Mouse (Mus musculus): Measurements from ENCODE around the gene Tomm70a. TPM values are rescaled to one million over a fixed set of nuclear protein-coding genes. Genes with fewer than 3 reads are reported as not detected.

The Tomm70a gene
- polyA plus RNA-seq, 1 experiment from 2014 or later, result 45.7 TPM

- 86% methylated on average over 2 of the region's 2 CpGs for WGBS
- Histone ChIP-seq H3K4me1 (no peaks in the 10 kb centered on the region), H3K4me2 (no peak overlapping the region), H3K9me3 (replicated peaks) (no peaks in the 10 kb centered on the region), H3K27me3 (no peaks in the 10 kb centered on the region), H3K9ac (no peak overlapping the region), H3K4me3 (replicated peaks) (no peak overlapping the region), H3K36me3 (peaks cover 59% of the 10 kb centered on the region), H3K27ac (no peak overlapping the region)
- no peak for ATAC-seq (replicated peaks; ENCODE audit: low FRiP score)
Measured at GRCm38 (mm10) chr16:57175751-57176150, 54.2 kb downstream of the Tomm70a start.

- Histone ChIP-seq H3K4me3 (replicated peaks) (no peak overlapping the region), H3K27ac (no peak overlapping the region), H3K27me3 (no peaks in the 10 kb centered on the region), H3K4me1 (no peaks in the 10 kb centered on the region), H3K36me3 (peaks cover 58% of the 10 kb centered on the region), H3K9me3 (replicated peaks) (no peaks in the 10 kb centered on the region), H3K4me2 (no peak overlapping the region), H3K9ac (no peak overlapping the region)
- ATAC-seq (replicated peaks; ENCODE audit: low FRiP score), result no peak
- WGBS, result 95% methylated on average over 7 of the region's 7 CpGs
Measured at GRCm38 (mm10) chr16:57176276-57176675, 54.8 kb downstream of the Tomm70a start.

DNA sequence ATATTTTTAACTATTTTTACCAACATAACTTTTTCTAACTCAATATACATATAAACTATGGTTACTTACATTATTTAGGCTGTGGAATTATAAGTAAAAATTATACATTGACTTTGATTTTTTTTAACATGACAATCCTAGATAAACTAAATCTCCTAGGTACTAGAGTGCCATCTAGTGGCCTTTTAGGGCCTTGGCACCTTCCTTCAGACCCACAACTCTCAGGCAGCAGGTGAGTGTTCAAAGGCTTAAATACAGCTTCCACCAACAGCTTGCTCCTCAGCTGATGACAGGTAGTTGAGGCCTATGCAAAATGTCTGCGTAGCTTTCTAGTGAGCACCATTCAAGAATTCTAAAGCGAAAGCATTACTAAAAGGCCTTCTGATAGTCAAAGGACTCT is 55.8 kb downstream of the Tomm70a start:
- H3K4me1 ChIP-seq, result no peaks in the 10 kb centered on the region
- H3K9me3 ChIP-seq (replicated peaks), result no peaks in the 10 kb centered on the region
- H3K27me3 ChIP-seq, result no peaks in the 10 kb centered on the region
- H3K9ac ChIP-seq, result no peak overlapping the region
- H3K4me3 ChIP-seq (replicated peaks), result no peak overlapping the region
- peaks cover 60% of the 10 kb centered on the region for H3K36me3 ChIP-seq
- ATAC-seq (replicated peaks; ENCODE audit: low FRiP score), result no peak
- 78% methylated on average over 2 of the region's 2 CpGs for WGBS
- H3K27ac ChIP-seq, result no peak overlapping the region
- H3K4me2 ChIP-seq, result no peak overlapping the region

GRCm38 (mm10) chr16:57177664-57178063 is 56.2 kb downstream of the Tomm70a start:
- Histone ChIP-seq H3K4me3 (replicated peaks) (no peak overlapping the region), H3K36me3 (peaks cover 60% of the 10 kb centered on the region), H3K4me2 (no peak overlapping the region), H3K9ac (no peak overlapping the region), H3K4me1 (no peaks in the 10 kb centered on the region), H3K27me3 (no peaks in the 10 kb centered on the region), H3K9me3 (replicated peaks) (no peaks in the 10 kb centered on the region), H3K27ac (no peak overlapping the region)
- ATAC-seq (replicated peaks; ENCODE audit: low FRiP score), result no peak
- WGBS, result 88% methylated on average over 10 of the region's 10 CpGs

- Histone ChIP-seq H3K9me3 (replicated peaks) (no peaks in the 10 kb centered on the region), H3K27ac (no peak overlapping the region), H3K4me1 (no peaks in the 10 kb centered on the region), H3K27me3 (no peaks in the 10 kb centered on the region), H3K9ac (no peak overlapping the region), H3K4me3 (replicated peaks) (no peak overlapping the region), H3K36me3 (peaks cover 73% of the 10 kb centered on the region), H3K4me2 (no peak overlapping the region)
- no peak for ATAC-seq (replicated peaks; ENCODE audit: low FRiP score)
- 87% methylated on average over 11 of the region's 11 CpGs for WGBS
Measured at GRCm38 (mm10) chr16:57181180-57181579, 59.7 kb downstream of the Tomm70a start.

- 88% methylated on average over 5 of the region's 5 CpGs for WGBS
- no peaks in the 10 kb centered on the region for H3K4me1 ChIP-seq
- H3K9ac ChIP-seq, result no peak overlapping the region
- no peak overlapping the region for H3K4me3 ChIP-seq (replicated peaks)
- no peaks in the 10 kb centered on the region for H3K9me3 ChIP-seq (replicated peaks)
- peaks cover 70% of the 10 kb centered on the region for H3K36me3 ChIP-seq
- no peak overlapping the region for H3K27ac ChIP-seq
- H3K4me2 ChIP-seq, result no peak overlapping the region
- H3K27me3 ChIP-seq, result no peaks in the 10 kb centered on the region
- ATAC-seq (replicated peaks; ENCODE audit: low FRiP score), result no peak
Measured at GRCm38 (mm10) chr16:57182037-57182436, 60.5 kb downstream of the Tomm70a start.

GRCm38 (mm10) chr16:57186618-57187017 is 65.1 kb downstream of the Tomm70a start:
- Histone ChIP-seq H3K27me3 (no peaks in the 10 kb centered on the region), H3K36me3 (peaks cover 76% of the 10 kb centered on the region), H3K27ac (no peak overlapping the region), H3K4me1 (no peaks in the 10 kb centered on the region), H3K4me2 (no peak overlapping the region), H3K4me3 (replicated peaks) (no peak overlapping the region), H3K9me3 (replicated peaks) (no peaks in the 10 kb centered on the region), H3K9ac (no peak overlapping the region)
- WGBS, result 89% methylated on average over 4 of the region's 4 CpGs
- ATAC-seq (replicated peaks; ENCODE audit: low FRiP score), result no peak

GRCm38 (mm10) chr16:57189493-57189892 is 68.0 kb downstream of the Tomm70a start:
- Histone ChIP-seq H3K9me3 (replicated peaks) (no peaks in the 10 kb centered on the region), H3K36me3 (peaks cover 66% of the 10 kb centered on the region), H3K9ac (no peak overlapping the region), H3K4me2 (no peak overlapping the region), H3K4me3 (replicated peaks) (no peak overlapping the region), H3K27ac (no peak overlapping the region), H3K27me3 (no peaks in the 10 kb centered on the region), H3K4me1 (no peaks in the 10 kb centered on the region)
- no peak for ATAC-seq (replicated peaks; ENCODE audit: low FRiP score)
- 83% methylated on average over 2 of the region's 2 CpGs for WGBS

DNA sequence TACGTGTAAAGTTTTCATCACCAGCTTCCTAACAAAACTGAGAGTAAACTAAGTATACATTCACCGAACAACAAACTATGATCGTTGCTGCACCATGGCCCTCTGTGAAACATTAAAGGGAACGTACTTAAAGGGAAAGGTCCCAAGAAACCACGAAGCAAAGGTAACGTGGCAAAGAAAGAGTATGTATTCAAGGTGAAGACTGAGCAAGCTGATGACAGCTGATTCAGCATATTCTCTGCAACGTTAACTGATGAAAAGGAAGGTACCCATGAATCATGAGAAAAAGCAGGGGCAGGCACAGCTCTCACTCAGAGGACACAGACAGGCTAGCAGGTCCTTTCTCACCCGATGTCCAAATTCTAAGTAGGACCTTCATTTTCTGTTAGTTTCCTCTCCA is 68.9 kb downstream of the Tomm70a start:
- Histone ChIP-seq H3K4me1 (no peaks in the 10 kb centered on the region), H3K9ac (no peak overlapping the region), H3K4me3 (replicated peaks) (no peak overlapping the region), H3K9me3 (replicated peaks) (no peaks in the 10 kb centered on the region), H3K27ac (no peak overlapping the region), H3K4me2 (no peak overlapping the region), H3K27me3 (no peaks in the 10 kb centered on the region), H3K36me3 (peaks cover 69% of the 10 kb centered on the region)
- no peak for ATAC-seq (replicated peaks; ENCODE audit: low FRiP score)
- WGBS, result 91% methylated on average over 8 of the region's 8 CpGs

DNA sequence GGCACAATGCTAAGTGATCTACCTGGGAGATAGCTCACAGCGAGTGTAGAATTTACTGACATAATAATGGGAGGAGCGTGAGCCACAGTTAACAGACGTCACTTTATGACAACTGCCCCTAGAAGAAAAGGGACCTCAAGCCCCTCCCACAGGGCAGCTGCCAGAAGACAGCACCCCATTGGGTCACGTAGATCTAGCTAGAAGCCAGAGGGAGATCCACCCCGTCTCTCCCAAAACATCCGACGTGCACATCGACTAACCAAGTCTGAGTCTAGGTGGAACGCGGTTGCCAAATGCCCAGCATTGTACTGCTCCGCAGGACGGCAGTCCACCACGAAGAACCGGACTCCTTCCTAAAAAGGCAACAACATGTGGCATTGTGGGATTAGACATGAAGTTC is 69.7 kb downstream of the Tomm70a start:
- Histone ChIP-seq H3K36me3 (peaks cover 64% of the 10 kb centered on the region), H3K27ac (no peak overlapping the region), H3K4me2 (no peak overlapping the region), H3K4me3 (replicated peaks) (no peak overlapping the region), H3K9me3 (replicated peaks) (no peaks in the 10 kb centered on the region), H3K9ac (no peak overlapping the region), H3K4me1 (no peaks in the 10 kb centered on the region), H3K27me3 (no peaks in the 10 kb centered on the region)
- WGBS, result 90% methylated on average over 14 of the region's 14 CpGs
- ATAC-seq (replicated peaks; ENCODE audit: low FRiP score), result no peak

- ATAC-seq (replicated peaks; ENCODE audit: low FRiP score), result no peak
- Histone ChIP-seq H3K4me3 (replicated peaks) (no peak overlapping the region), H3K9me3 (replicated peaks) (no peaks in the 10 kb centered on the region), H3K9ac (no peak overlapping the region), H3K36me3 (peaks cover 55% of the 10 kb centered on the region), H3K4me1 (no peaks in the 10 kb centered on the region), H3K27ac (no peak overlapping the region), H3K4me2 (no peak overlapping the region), H3K27me3 (no peaks in the 10 kb centered on the region)
- 86% methylated on average over 5 of the region's 5 CpGs for WGBS
Measured at GRCm38 (mm10) chr16:57196590-57196989, 75.1 kb downstream of the Tomm70a start.

GRCm38 (mm10) chr16:57197281-57197680 is 75.8 kb downstream of the Tomm70a start:
- Histone ChIP-seq H3K9ac (no peak overlapping the region), H3K4me3 (replicated peaks) (no peak overlapping the region)
- 64% methylated on average over 3 of the region's 3 CpGs for WGBS

More at GRCm38 (mm10) chr16:57197281-57197680, 75.8 kb downstream of the Tomm70a start:
- no peak for ATAC-seq (replicated peaks; ENCODE audit: low FRiP score)
- Histone ChIP-seq H3K4me2 (no peak overlapping the region), H3K4me1 (no peaks in the 10 kb centered on the region), H3K9me3 (replicated peaks) (no peaks in the 10 kb centered on the region), H3K27me3 (no peaks in the 10 kb centered on the region), H3K36me3 (peaks cover 48% of the 10 kb centered on the region), H3K27ac (no peak overlapping the region)
